Mouse (Mus musculus) gonadal fat pad, adult 2 months (tissue): ENCODE data around the gene Ltb. TPM values are rescaled to one million over a fixed set of nuclear protein-coding genes. Genes with fewer than 3 reads are reported as not detected.
"Not testable (repeated sequence)": the region's sequence is repeated elsewhere in the genome, so short reads cannot be mapped to it uniquely, and the experiment has no call there.

ENCODE experiments used
- DNase-seq: peaks from one replicate; pipeline ENCODE4 v3.0.0-alpha.2; 2012; ENCODE audit warnings: low read depth
- polyA plus RNA-seq: library from polyadenylated mRNA; depleted of rRNA; stranded (reverse); fragments of >200 nt; gene quantifications from 2 replicates; pipeline ENCODE4 v1.2.3, GENCODE M21; 2012

Ltb gene
- polyA plus RNA-seq, 1 experiment = 3.2 TPM

GRCm38 (mm10) chr17:35222299-35222698 lies 28.1 kb downstream of the Ltb start:
- no peak for DNase-seq

- no peak for DNase-seq
Measured at GRCm38 (mm10) chr17:35224641-35225040, 30.4 kb downstream of the Ltb start.

GRCm38 (mm10) chr17:35225456-35225855 lies 31.2 kb downstream of the Ltb start:
- no peak for DNase-seq

GRCm38 (mm10) chr17:35226561-35227046 lies 32.4 kb downstream of the Ltb start:
- no peak for DNase-seq

GRCm38 (mm10) chr17:35231022-35231421 lies 36.8 kb downstream of the Ltb start:
- no peak for DNase-seq

- DNase-seq = no peak
Measured at GRCm38 (mm10) chr17:35232043-35232442, 37.8 kb downstream of the Ltb start.

GRCm38 (mm10) chr17:35232659-35233058 lies 38.4 kb downstream of the Ltb start:
- DNase-seq = no peak

- DNase-seq = no peak
Measured at GRCm38 (mm10) chr17:35233114-35233980, 39.1 kb downstream of the Ltb start, which contains the start of gene Atp6v1g2. Gene Atp6v1g2, plus strand, starts transcription at chr17:35233660.

- not testable (repeated sequence) for DNase-seq
Measured at GRCm38 (mm10) chr17:35234090-35234489, 39.9 kb downstream of the Ltb start.

GRCm38 (mm10) chr17:35234903-35235302 lies 40.7 kb downstream of the Ltb start:
- no peak for DNase-seq

GRCm38 (mm10) chr17:35235614-35236389 lies 41.6 kb downstream of the Ltb start, which contains the start of gene Nfkbil1:
Gene Nfkbil1, minus strand, starts transcription at chr17:35235792.
- peak; percentile 71 for DNase-seq

GRCm38 (mm10) chr17:35236390-35236746 lies 42.1 kb downstream of the Ltb start:
- DNase-seq = no peak

GRCm38 (mm10) chr17:35236996-35237395 lies 42.8 kb downstream of the Ltb start:
- DNase-seq = no peak

GRCm38 (mm10) chr17:35237504-35237903 lies 43.3 kb downstream of the Ltb start:
- DNase-seq = no peak

GRCm38 (mm10) chr17:35239700-35240099 lies 45.5 kb downstream of the Ltb start:
- DNase-seq = no peak

GRCm38 (mm10) chr17:35240384-35241304 lies 46.4 kb downstream of the Ltb start:
- no peak for DNase-seq

GRCm38 (mm10) chr17:35241305-35242014 lies 47.2 kb downstream of the Ltb start, which contains the start of gene Ddx39b:
Gene Ddx39b, plus strand, starts transcription at chr17:35241746.
- peak; percentile 70 for DNase-seq

- no peak for DNase-seq
Measured at GRCm38 (mm10) chr17:35242015-35242941, 48.0 kb downstream of the Ltb start.

GRCm38 (mm10) chr17:35243086-35243485 lies 48.8 kb downstream of the Ltb start:
- no peak for DNase-seq

- no peak for DNase-seq
Measured at GRCm38 (mm10) chr17:35244999-35245398, 50.8 kb downstream of the Ltb start.
